Mouse (Mus musculus) T-helper 17 cell (primary cell): ENCODE data around the gene Cfap73.

Experiments
- in situ Hi-C, 2 experiments: fragments of 300-600 bp; cut with MboI, MseI; formaldehyde crosslinking; loops; 1 replicate in 1 of 2; 2 replicates in 1 of 2; pipeline ENCODE4 v1.15.1; 2025; ENCODE audit warnings: high pct_unique_total_duplicates in 2 of 2

The Cfap73 gene

GRCm38 (mm10) chr5:120587940-120588568 lies 46.0 kb downstream of the Cfap73 start:
- in situ Hi-C loops: no loop called here

GRCm38 (mm10) chr5:120587616-120587926 lies 46.5 kb downstream of the Cfap73 start:
- in situ Hi-C loops: no loop called here

- in situ Hi-C loops: no loop called here
These were observed 47.1 kb downstream of the Cfap73 start for GRCm38 (mm10) chr5:120586741-120587615.

- in situ Hi-C loops: no loop called here
These were observed 49.1 kb downstream of the Cfap73 start for GRCm38 (mm10) chr5:120584968-120585367.

- in situ Hi-C loops: no loop called here
These were observed 50.5 kb downstream of the Cfap73 start for GRCm38 (mm10) chr5:120583511-120583910.

GRCm38 (mm10) chr5:120582002-120582401 lies 52.0 kb downstream of the Cfap73 start:
- in situ Hi-C loops: no loop called here

GRCm38 (mm10) chr5:120579898-120580626 lies 54.0 kb downstream of the Cfap73 start:
- in situ Hi-C loops: no loop called here

- in situ Hi-C loops: no loop called here
These were observed 54.7 kb downstream of the Cfap73 start for GRCm38 (mm10) chr5:120579211-120579897.

- in situ Hi-C loops: no loop called here
These were observed 55.4 kb downstream of the Cfap73 start for GRCm38 (mm10) chr5:120578504-120579081.
